ENCODE assay signal across 7 mouse cellular contexts in genomic region chr3:65975317-65975716, GRCm38 (mm10). TPM values are rescaled to one million over a fixed set of nuclear protein-coding genes. Genes with fewer than 3 reads are reported as not detected.
DNase-seq lines count a peak whose midpoint lies in the region; ATAC-seq and TF ChIP-seq lines count a peak whose summit lies in the region.

No protein-coding gene starts in this region.

- peak; percentile 34; the same call in 1 of the 2 replicates for TF ChIP-seq CTCF in lung, postnatal 0 days (IDR thresholded peaks at IDR 0.05)

- H3K27me3 ChIP-seq in embryonic facial prominence, embryonic 14.5 days (replicated peaks; ENCODE audit: control insufficient read depth, insufficient read depth, low read length), result no peaks in the 10 kb centered on the region
- no peaks in the 10 kb centered on the region for H3K27me3 ChIP-seq in heart, embryonic 15.5 days
- no peaks in the 10 kb centered on the region for H3K27me3 ChIP-seq in kidney, embryonic 16.5 days (ENCODE audit: insufficient read depth, low read length)
- H3K27me3 ChIP-seq in lung, postnatal 0 days (replicated peaks; ENCODE audit: insufficient read depth, low read length), result no peaks in the 10 kb centered on the region

- H3K4me3 ChIP-seq in embryonic facial prominence, embryonic 14.5 days (ENCODE audit: low read depth, low read length), result peak overlapping the region; percentile 55
- peak overlapping the region; percentile 77 for H3K4me3 ChIP-seq in heart, embryonic 15.5 days
- H3K4me3 ChIP-seq in kidney, embryonic 16.5 days (ENCODE audit: low read length), result peak overlapping the region; percentile 54
- peak overlapping the region; percentile 60 for H3K4me3 ChIP-seq in lung, postnatal 0 days (ENCODE audit: low read depth, low read length)

- 4% methylated on average over 5 of the region's 5 CpGs for WGBS in embryonic facial prominence, embryonic 14.5 days
- WGBS in heart, embryonic 15.5 days, result 8% methylated on average over 5 of the region's 5 CpGs
- 3% methylated on average over 5 of the region's 5 CpGs for WGBS in kidney, embryonic 16.5 days
- WGBS in lung, postnatal 0 days, result 4% methylated on average over 5 of the region's 5 CpGs

- H3K27ac ChIP-seq in embryonic facial prominence, embryonic 14.5 days (replicated peaks; ENCODE audit: low read depth, low read length), result peak overlapping the region; percentile 96
- H3K27ac ChIP-seq in heart, embryonic 15.5 days, result peak overlapping the region; percentile 100
- peak overlapping the region; percentile 96 for H3K27ac ChIP-seq in kidney, embryonic 16.5 days (ENCODE audit: low read length)
- H3K27ac ChIP-seq in lung, postnatal 0 days (ENCODE audit: low read length), result peak overlapping the region; percentile 100

- peak; percentile 42 for ATAC-seq in CD4-positive, CD25-positive, alpha-beta regulatory T cell, adult 4 months
- no peak for ATAC-seq in embryonic facial prominence, embryonic 14.5 days (ENCODE audit: low read depth)
- no peak for ATAC-seq in heart, embryonic 15.5 days (replicated peaks; ENCODE audit: insufficient number of reproducible peaks, insufficient read depth, low FRiP score, low read depth)
- peak; percentile 16; the same call in 1 of the 2 replicates for ATAC-seq in kidney, embryonic 16.5 days (ENCODE audit: low FRiP score, low TSS enrichment)
- peak; percentile 29 for ATAC-seq in lung, postnatal 0 days

- peak; percentile 73 for TF ChIP-seq EP300 in lung, postnatal 0 days (IDR thresholded peaks at IDR 0.05)

- H3K36me3 ChIP-seq in embryonic facial prominence, embryonic 14.5 days (ENCODE audit: control insufficient read depth, insufficient read depth, low read length), result no peaks in the 10 kb centered on the region
- no peaks in the 10 kb centered on the region for H3K36me3 ChIP-seq in heart, embryonic 15.5 days
- no peaks in the 10 kb centered on the region for H3K36me3 ChIP-seq in kidney, embryonic 16.5 days (ENCODE audit: insufficient read depth, low read length)
- H3K36me3 ChIP-seq in lung, postnatal 0 days (ENCODE audit: insufficient read depth, low read length), result no peaks in the 10 kb centered on the region

- no peaks in the 10 kb centered on the region for H3K9me3 ChIP-seq in embryonic facial prominence, embryonic 14.5 days (ENCODE audit: control insufficient read depth, low read length)
- H3K9me3 ChIP-seq in heart, embryonic 15.5 days (replicated peaks), result no peaks in the 10 kb centered on the region
- no peaks in the 10 kb centered on the region for H3K9me3 ChIP-seq in kidney, embryonic 16.5 days (ENCODE audit: low read length)
- no peaks in the 10 kb centered on the region for H3K9me3 ChIP-seq in lung, postnatal 0 days (ENCODE audit: low read length)

- peak; percentile 25 for DNase-seq in T-cell, adult 2 months (ENCODE audit: low spot score)
- peak; percentile 77 for DNase-seq in embryonic facial prominence, embryonic 14.5 days (ENCODE audit: low spot score)
- DNase-seq in lung, postnatal 0 days (ENCODE audit: low spot score), result peak; percentile 83
- peak; percentile 70 for DNase-seq in retina, embryonic 14.5 days (ENCODE audit: low spot score)

- H3K9ac ChIP-seq in embryonic facial prominence, embryonic 14.5 days (ENCODE audit: low read depth, low read length), result peak overlapping the region; percentile 83
- peak overlapping the region; percentile 78 for H3K9ac ChIP-seq in heart, embryonic 15.5 days
- peak overlapping the region; percentile 66 for H3K9ac ChIP-seq in kidney, embryonic 16.5 days (replicated peaks; ENCODE audit: low read length)
- H3K9ac ChIP-seq in lung, postnatal 0 days (replicated peaks; ENCODE audit: low read depth), result peak overlapping the region; percentile 41; the same call in 1 of the 2 replicates

- H3K4me2 ChIP-seq in embryonic facial prominence, embryonic 14.5 days (ENCODE audit: low read depth, low read length), result peak overlapping the region; percentile 85
- H3K4me2 ChIP-seq in heart, embryonic 15.5 days, result peak overlapping the region; percentile 68
- H3K4me2 ChIP-seq in kidney, embryonic 16.5 days (replicated peaks; ENCODE audit: low read depth, low read length), result peak overlapping the region; percentile 61
- H3K4me2 ChIP-seq in lung, postnatal 0 days (replicated peaks; ENCODE audit: low read depth, low read length), result peak overlapping the region; percentile 71

- peaks cover 8% of the 10 kb centered on the region for H3K4me1 ChIP-seq in embryonic facial prominence, embryonic 14.5 days (ENCODE audit: control insufficient read depth, insufficient read depth, low read length)
- H3K4me1 ChIP-seq in heart, embryonic 15.5 days (replicated peaks), result peaks cover 9% of the 10 kb centered on the region; the same call in 1 of the 2 replicates
- peaks cover 17% of the 10 kb centered on the region for H3K4me1 ChIP-seq in kidney, embryonic 16.5 days (ENCODE audit: insufficient read depth, low read length)
- peaks cover 7% of the 10 kb centered on the region; the same call in 1 of the 2 replicates for H3K4me1 ChIP-seq in lung, postnatal 0 days (ENCODE audit: insufficient read depth, low read depth, low read length)

RNA-seq across cellular contexts. Expression of gene Ccnl1, which starts 17.3 kb away (rescaled TPM):
- 10 to 100 TPM; 49.5 to 88.6 TPM for polyA plus RNA-seq in CD4-positive, CD25-positive, alpha-beta regulatory T cell, adult 4 months (2017; shearing (Covaris generic))
- polyA plus RNA-seq in embryonic facial prominence, embryonic 14.5 days (2014; fragmentation: Nextera tagmentation; extraction: Ambion mirVana), result 101 and 105 TPM in 2 replicates
- 60.5 and 67.5 TPM in 2 replicates for polyA plus RNA-seq in heart, embryonic 15.5 days (2015; fragmentation: Nextera tagmentation; extraction: Ambion mirVana)
- polyA plus RNA-seq in kidney, embryonic 16.5 days (2015; fragmentation: Nextera tagmentation; extraction: Ambion mirVana), result 103 and 104 TPM in 2 replicates
- polyA plus RNA-seq in lung, postnatal 0 days (2015; fragmentation: Nextera tagmentation; extraction: Ambion mirVana), result 94.5 and 99.4 TPM in 2 replicates

Comparison
In these comparisons a context has a peak if more than half of its experiments do, and no peak if none do; other contexts are left out.
1. ATAC-seq: peak in CD4-positive, CD25-positive, alpha-beta regulatory T cell, adult 4 months (single experiment), kidney, embryonic 16.5 days (single experiment) and lung, postnatal 0 days (single experiment); none in embryonic facial prominence, embryonic 14.5 days (single experiment) and heart, embryonic 15.5 days (single experiment).
2. DNase-seq: peak in every context shown above with its lines; median percentile 83 in lung, postnatal 0 days; 77 in embryonic facial prominence, embryonic 14.5 days; 70 in retina, embryonic 14.5 days; 25 in T-cell, adult 2 months.
3. Peak in every context shown above with its lines, with median percentiles within 50 percentile points of each other: H3K27ac ChIP-seq, H3K4me2 ChIP-seq, H3K4me3 ChIP-seq and H3K9ac ChIP-seq.